Mouse (Mus musculus) intestine, postnatal 0 days (tissue): Measurements from ENCODE around the gene Arid5b. TPM values are rescaled to one million over a fixed set of nuclear protein-coding genes. Genes with fewer than 3 reads are reported as not detected.

Experiments
- ATAC-seq: fragments of 200-750 bp; cut with Nextera tagmentation; 2 replicates; pipeline ENCODE4 v1.8.0; 2017; ENCODE audit warnings: mild to moderate bottlenecking, moderate TSS enrichment, moderate library complexity
- H3K27ac ChIP-seq: fragments of 300-500 bp; sonication (generic); 2 replicates; pipeline ENCODE4 v1.5.1; 2014; ENCODE audit warnings: mild to moderate bottlenecking, low read depth, low read length, moderate library complexity
- H3K27me3 ChIP-seq: fragments of 300-500 bp; sonication (generic); replicated peaks from 2 replicates; pipeline ENCODE4 v1.6.1; 2014; ENCODE audit warnings: low read length, mixed read lengths; ENCODE audit not compliant: control insufficient read depth, insufficient read depth
- H3K36me3 ChIP-seq: fragments of 300-500 bp; sonication (generic); 2 replicates; pipeline ENCODE4 v1.6.1; 2014; ENCODE audit warnings: mild to moderate bottlenecking, moderate library complexity; ENCODE audit not compliant: control insufficient read depth, insufficient read depth
- H3K4me1 ChIP-seq: fragments of 300-500 bp; sonication (generic); replicated peaks from 2 replicates; pipeline ENCODE4 v1.6.1; 2014; ENCODE audit warnings: antibody characterized with exemption, low read length, mixed read lengths; ENCODE audit not compliant: control insufficient read depth, insufficient read depth
- H3K4me2 ChIP-seq: fragments of 300-500 bp; sonication (generic); replicated peaks from 2 replicates; pipeline ENCODE4 v1.6.1; 2014; ENCODE audit warnings: low read depth, mild to moderate bottlenecking, moderate library complexity
- H3K4me3 ChIP-seq: fragments of 300-500 bp; sonication (generic); 2 replicates; pipeline ENCODE4 v1.5.1; 2014; ENCODE audit warnings: low read depth, low read length
- H3K9ac ChIP-seq: fragments of 300-500 bp; sonication (generic); 2 replicates; pipeline ENCODE4 v1.6.1; 2014; ENCODE audit warnings: mild to moderate bottlenecking, low read depth, low read length
- H3K9me3 ChIP-seq: fragments of 300-500 bp; sonication (generic); 2 replicates; pipeline ENCODE4 v1.6.1; 2016; ENCODE audit warnings: mixed run types; ENCODE audit not compliant: control insufficient read depth
- CTCF ChIP-seq: sonication (generic); IDR thresholded peaks from 2 replicates; pipeline ENCODE4 v1.5.1; 2016; ENCODE audit warnings: low read depth, mild to moderate bottlenecking, control low read depth, antibody characterized with exemption, moderate library complexity
- WGBS: fragments of 180-500 bp; shearing (Covaris S2); extraction: QIAGEN DNeasy Blood & Tissue Kit; methylation state at CpG from one replicate; pipeline ENCODE4 v1.1.7; 2014; 5-methylcytosine and 5-hydroxymethylcytosine counted together
- polyA plus RNA-seq: library from polyadenylated mRNA; unstranded; fragments of >200 nt; fragmentation: Nextera tagmentation; extraction: Ambion mirVana; gene quantifications from 2 replicates; pipeline ENCODE4 v1.2.1, GENCODE M21; 2015

The Arid5b gene
- polyA plus RNA-seq, 1 experiment from 2014 or later = 15.1 TPM

DNA sequence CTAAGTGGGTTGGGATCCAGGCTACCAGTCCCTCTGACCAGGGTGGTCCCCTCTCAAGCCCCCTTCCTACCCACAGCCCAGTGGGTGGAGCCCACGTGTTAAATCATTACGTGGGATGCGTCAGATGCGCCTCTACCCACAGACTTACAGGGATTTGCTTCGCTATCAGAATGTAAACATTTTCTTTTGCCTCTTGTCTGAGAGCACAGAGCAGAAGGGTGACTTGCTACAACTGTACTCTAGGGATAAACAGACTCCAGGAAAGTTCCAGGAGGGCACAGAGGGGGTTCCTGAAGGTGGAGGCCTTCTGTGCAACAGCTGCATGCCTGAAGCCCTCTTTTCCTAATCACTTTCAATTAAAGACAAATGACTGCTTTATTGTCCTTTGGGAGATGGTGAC, 98.8 kb downstream of the Arid5b start:
- H3K27ac ChIP-seq = peak overlapping the region; percentile 36

DNA sequence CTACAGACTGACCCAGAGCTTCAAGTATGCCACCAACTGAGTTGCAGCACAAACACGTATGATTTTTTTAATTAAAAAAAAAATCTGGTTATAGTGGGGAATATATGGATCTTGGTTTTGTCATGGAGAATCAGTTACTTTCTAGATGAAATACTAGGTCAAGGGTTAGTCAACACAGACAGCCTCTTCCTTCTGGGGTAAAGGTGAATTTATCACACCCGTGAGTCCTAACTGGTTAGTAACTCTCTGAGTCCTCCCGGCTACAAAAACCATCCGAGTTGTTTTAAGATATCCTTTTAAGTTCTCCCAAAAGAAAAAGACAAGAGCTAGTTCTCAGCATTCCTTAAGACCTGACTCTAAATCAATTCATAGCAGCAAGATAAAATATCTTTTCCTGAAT, 99.2 kb downstream of the Arid5b start:
- Histone ChIP-seq H3K9me3 (no peaks in the 10 kb centered on the region), H3K4me3 (no peak overlapping the region), H3K36me3 (peaks cover 11% of the 10 kb centered on the region), H3K27me3 (no peaks in the 10 kb centered on the region), H3K4me2 (no peak overlapping the region), H3K27ac (0 out of 2 replicates have a peak overlapping the region, but pooled peaks have one; percentile 36), H3K9ac (no peak overlapping the region), H3K4me1 (peaks cover 6% of the 10 kb centered on the region; the same call in 1 of the 2 replicates)
- no peak for ATAC-seq
- TF ChIP-seq CTCF = no peak
- WGBS = 43% methylated on average over 4 of the region's 4 CpGs

More for the DNA sequence above, 98.8 kb downstream of the Arid5b start:
- H3K9ac ChIP-seq = no peak overlapping the region
- TF ChIP-seq CTCF = no peak
- H3K36me3 ChIP-seq = peaks cover 11% of the 10 kb centered on the region
- 41% methylated on average over 5 of the region's 5 CpGs for WGBS
- no peaks in the 10 kb centered on the region for H3K27me3 ChIP-seq
- H3K4me1 ChIP-seq = peaks cover 6% of the 10 kb centered on the region; the same call in 1 of the 2 replicates
- no peak overlapping the region for H3K4me3 ChIP-seq
- no peak for ATAC-seq
- no peak overlapping the region; the same call in 1 of the 2 replicates for H3K4me2 ChIP-seq
- no peaks in the 10 kb centered on the region for H3K9me3 ChIP-seq

DNA sequence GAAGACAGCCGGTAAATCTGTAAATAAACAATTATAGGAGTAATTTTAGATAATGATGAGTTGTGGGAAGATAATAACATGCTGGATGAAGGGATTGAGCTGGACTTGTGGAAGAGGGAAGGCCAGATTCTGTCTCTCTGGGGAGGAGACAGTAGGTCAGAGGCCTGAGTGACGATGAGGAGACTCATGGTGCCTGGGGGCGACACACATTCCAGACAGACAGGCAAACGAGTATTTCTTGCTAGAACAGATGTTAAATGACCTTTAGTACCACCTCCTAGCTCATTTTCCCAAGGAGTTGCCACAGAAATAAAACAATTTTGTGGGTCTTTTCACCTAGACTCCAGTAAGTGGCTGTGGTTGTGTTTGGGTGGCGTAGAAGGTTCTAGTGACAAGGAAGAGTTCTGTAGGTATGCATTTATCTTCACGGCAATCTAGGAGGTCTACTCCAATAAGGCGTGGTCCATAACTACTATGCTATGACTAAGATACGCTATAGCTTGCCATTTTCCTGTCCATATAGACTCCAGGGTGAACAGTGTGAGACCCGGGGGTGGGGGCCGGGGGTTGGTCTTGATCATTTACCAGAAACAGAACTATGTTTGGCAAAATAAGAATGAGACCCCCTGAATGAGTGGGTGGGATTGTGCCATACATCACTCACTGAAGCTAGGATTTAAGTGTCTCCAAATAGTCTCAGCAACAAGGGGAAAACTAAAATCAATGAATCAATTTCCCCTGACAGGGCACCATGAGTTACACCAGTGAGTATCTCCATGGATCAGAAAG, 100.6 kb downstream of the Arid5b start:
- Histone ChIP-seq H3K9me3 (no peaks in the 10 kb centered on the region), H3K4me1 (peaks cover 6% of the 10 kb centered on the region; the same call in 1 of the 2 replicates), H3K36me3 (peaks cover 6% of the 10 kb centered on the region), H3K4me2 (no peak overlapping the region), H3K4me3 (no peak overlapping the region), H3K27me3 (no peaks in the 10 kb centered on the region), H3K27ac (no peak overlapping the region), H3K9ac (no peak overlapping the region)
- no peak for TF ChIP-seq CTCF
- 74% methylated on average over 10 of the region's 10 CpGs for WGBS
- no peak for ATAC-seq

DNA sequence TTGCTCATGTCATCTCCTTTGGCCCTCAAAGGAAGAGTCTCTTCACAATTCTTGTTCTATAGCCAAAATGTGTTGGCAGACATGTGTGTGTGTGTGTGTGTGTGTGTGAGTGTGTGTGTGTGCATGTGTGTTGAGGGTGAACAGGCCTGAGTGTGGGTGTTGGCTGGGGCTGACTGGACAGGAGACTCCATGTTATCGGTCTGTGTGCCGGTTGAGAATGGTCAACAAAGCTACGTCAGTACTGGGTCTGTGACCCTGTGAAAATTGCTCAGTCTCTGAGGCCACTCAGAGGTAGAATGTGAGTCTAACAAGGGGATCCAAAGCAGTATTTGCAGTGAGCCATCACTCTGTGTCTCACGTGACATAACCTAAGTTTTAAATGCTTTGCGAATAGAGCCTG, 102.7 kb downstream of the Arid5b start:
- Histone ChIP-seq H3K4me2 (no peak overlapping the region), H3K9me3 (no peaks in the 10 kb centered on the region), H3K36me3 (peaks cover 6% of the 10 kb centered on the region), H3K27me3 (no peaks in the 10 kb centered on the region), H3K4me1 (peaks cover 6% of the 10 kb centered on the region; the same call in 1 of the 2 replicates), H3K9ac (no peak overlapping the region), H3K27ac (no peak overlapping the region), H3K4me3 (no peak overlapping the region)
- 96% methylated on average over 5 of the region's 5 CpGs for whole genome bisulfite sequencing
- no peak for TF ChIP-seq CTCF
- ATAC-seq = no peak

DNA sequence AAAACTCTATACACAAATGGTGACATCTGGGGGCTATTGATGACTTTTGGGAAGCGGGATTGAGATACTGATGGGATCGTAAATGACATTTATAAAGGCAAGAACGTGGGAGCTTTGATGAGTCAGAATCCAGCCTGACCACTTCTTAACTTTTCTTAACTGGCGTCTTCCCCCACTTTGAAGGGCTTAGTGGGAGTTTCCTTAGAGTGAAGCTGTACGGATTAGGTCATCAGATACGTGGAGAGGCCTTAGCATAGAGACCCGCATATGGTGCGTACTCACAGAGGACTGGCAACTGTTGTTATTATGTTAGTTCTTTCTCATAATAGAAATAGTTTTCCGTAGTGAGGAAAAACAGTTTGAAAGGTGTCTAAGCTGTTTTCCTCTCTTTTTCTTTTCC, 104.9 kb downstream of the Arid5b start:
- no peaks in the 10 kb centered on the region for H3K27me3 ChIP-seq
- no peaks in the 10 kb centered on the region for H3K9me3 ChIP-seq
- no peak overlapping the region for H3K4me2 ChIP-seq
- H3K4me3 ChIP-seq = no peak overlapping the region
- H3K36me3 ChIP-seq = peaks cover 6% of the 10 kb centered on the region
- H3K27ac ChIP-seq = no peak overlapping the region
- 58% methylated on average over 9 of the region's 9 CpGs for WGBS
- no peak for TF ChIP-seq CTCF
- H3K9ac ChIP-seq = no peak overlapping the region
- peaks cover 5% of the 10 kb centered on the region for H3K4me1 ChIP-seq
- no peak for ATAC-seq

DNA sequence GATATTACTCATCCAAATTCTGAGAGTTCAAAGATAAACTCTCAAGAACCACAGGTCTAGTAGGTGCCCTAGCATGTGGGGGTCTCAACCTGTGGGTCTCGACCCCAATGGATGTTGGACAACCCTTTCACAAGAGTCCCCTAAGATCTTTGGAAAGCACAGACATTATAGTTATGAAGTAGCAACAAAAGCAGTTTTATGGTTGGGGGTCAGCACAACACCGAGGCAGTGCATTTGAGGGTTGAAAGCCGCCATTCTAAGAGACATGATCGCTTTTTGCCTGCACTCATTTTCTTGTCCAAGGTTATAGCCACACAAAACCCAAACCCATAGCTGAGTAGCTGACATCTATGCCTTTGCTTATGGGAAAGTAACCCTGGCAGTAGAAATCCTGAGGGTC, 105.6 kb downstream of the Arid5b start:
- WGBS = 98% methylated on average over 4 of the region's 4 CpGs
- no peaks in the 10 kb centered on the region for H3K9me3 ChIP-seq
- ATAC-seq = no peak

More for the DNA sequence above, 105.6 kb downstream of the Arid5b start:
- Histone ChIP-seq H3K36me3 (peaks cover 6% of the 10 kb centered on the region), H3K9ac (no peak overlapping the region), H3K4me1 (peaks cover 5% of the 10 kb centered on the region), H3K4me3 (no peak overlapping the region), H3K4me2 (no peak overlapping the region), H3K27ac (no peak overlapping the region), H3K27me3 (no peaks in the 10 kb centered on the region)
- no peak for TF ChIP-seq CTCF
